In genomic region chr5:143101626-143102025, GRCm38 (mm10) we compare ENCODE assay signal across 29 mouse cellular contexts. TPM values are rescaled to one million over a fixed set of nuclear protein-coding genes. Genes with fewer than 3 reads are reported as not detected.
DNase-seq lines count a peak whose midpoint lies in the region; ATAC-seq lines count a peak whose summit lies in the region.
"Had no signal": no experiment of that assay in that cellular context is flagged by ENCODE, and none has a peak within 500 bp of the region (broad histone marks: within the 10 kb centered on the region; RNA-seq: fewer than 3 reads in every experiment).

No protein-coding gene starts in this region.

- 73% methylated on average over 1 of the region's 1 CpGs for WGBS in heart, embryonic 12.5 days
- 77% methylated on average over 1 of the region's 1 CpGs for WGBS in liver, embryonic 13.5 days (ENCODE audit: insufficient replicate concordance)
- 84% methylated on average over 1 of the region's 1 CpGs for WGBS in liver, embryonic 16.5 days (ENCODE audit: insufficient replicate concordance)

- H3K36me3 ChIP-seq in heart, embryonic 12.5 days: no peaks in the 10 kb centered on the region
- H3K36me3 ChIP-seq in liver, embryonic 13.5 days: peaks cover 6% of the 10 kb centered on the region; the same call in 1 of the 2 replicates
- no peaks in the 10 kb centered on the region for H3K36me3 ChIP-seq in liver, embryonic 16.5 days (ENCODE audit: control insufficient read depth, insufficient read depth)
- H3K36me3 ChIP-seq: embryonic facial prominence, embryonic 12.5 days; embryonic facial prominence, embryonic 15.5 days; forebrain, embryonic 12.5 days; forebrain, embryonic 15.5 days; heart, embryonic 15.5 days; hindbrain, embryonic 12.5 days; hindbrain, embryonic 15.5 days; intestine, embryonic 15.5 days had no signal

- H3K4me3 ChIP-seq in heart, embryonic 12.5 days: no peak overlapping the region
- H3K4me3 ChIP-seq in liver, embryonic 13.5 days (replicated peaks): no peak overlapping the region
- no peak overlapping the region for H3K4me3 ChIP-seq in liver, embryonic 16.5 days (ENCODE audit: low read depth, low read length)
- H3K4me3 ChIP-seq: embryonic facial prominence, embryonic 12.5 days; embryonic facial prominence, embryonic 15.5 days; forebrain, embryonic 12.5 days; forebrain, embryonic 15.5 days; heart, embryonic 15.5 days; hindbrain, embryonic 12.5 days; hindbrain, embryonic 15.5 days; intestine, embryonic 15.5 days had no signal

- H3K27me3 ChIP-seq in heart, embryonic 12.5 days (replicated peaks): no peaks in the 10 kb centered on the region
- no peaks in the 10 kb centered on the region for H3K27me3 ChIP-seq in liver, embryonic 13.5 days
- H3K27me3 ChIP-seq in liver, embryonic 16.5 days (ENCODE audit: control insufficient read depth, insufficient read depth, low read depth, low read length): no peaks in the 10 kb centered on the region
- H3K27me3 ChIP-seq: CH12.LX; embryonic facial prominence, embryonic 12.5 days; embryonic facial prominence, embryonic 15.5 days; forebrain, embryonic 12.5 days; forebrain, embryonic 15.5 days; heart, embryonic 15.5 days; hindbrain, embryonic 12.5 days; hindbrain, embryonic 15.5 days; intestine, embryonic 15.5 days had no signal

- no peak overlapping the region for H3K4me2 ChIP-seq in heart, embryonic 12.5 days
- peak overlapping the region; percentile 9; the same call in 1 of the 2 replicates for H3K4me2 ChIP-seq in liver, embryonic 13.5 days
- H3K4me2 ChIP-seq in liver, embryonic 16.5 days (ENCODE audit: low read depth, low read length): no peak overlapping the region
- H3K4me2 ChIP-seq: embryonic facial prominence, embryonic 12.5 days; embryonic facial prominence, embryonic 15.5 days; forebrain, embryonic 12.5 days; forebrain, embryonic 15.5 days; heart, embryonic 11.5 days; heart, embryonic 15.5 days; hindbrain, embryonic 12.5 days; hindbrain, embryonic 15.5 days; intestine, embryonic 15.5 days had no signal

- intact Hi-C loops in heart, postnatal 25 days (cut with DNase I): no loop called here

- no peaks in the 10 kb centered on the region for H3K9me3 ChIP-seq in heart, embryonic 12.5 days (replicated peaks)
- H3K9me3 ChIP-seq in liver, embryonic 13.5 days (replicated peaks): no peaks in the 10 kb centered on the region
- no peaks in the 10 kb centered on the region for H3K9me3 ChIP-seq in liver, embryonic 16.5 days (replicated peaks; ENCODE audit: control insufficient read depth, low read length)
- H3K9me3 ChIP-seq: embryonic facial prominence, embryonic 12.5 days; embryonic facial prominence, embryonic 15.5 days; forebrain, embryonic 12.5 days; forebrain, embryonic 15.5 days; G1E; heart, embryonic 15.5 days; hindbrain, embryonic 12.5 days; hindbrain, embryonic 15.5 days; intestine, embryonic 15.5 days had no signal

- no peak overlapping the region for H3K27ac ChIP-seq in heart, embryonic 12.5 days (ENCODE audit: poor library complexity, severe bottlenecking)
- H3K27ac ChIP-seq in liver, embryonic 13.5 days: peak overlapping the region; percentile 71
- H3K27ac ChIP-seq in liver, embryonic 16.5 days (ENCODE audit: low read length): peak overlapping the region; percentile 44
- H3K27ac ChIP-seq: embryonic facial prominence, embryonic 12.5 days; embryonic facial prominence, embryonic 15.5 days; forebrain, embryonic 12.5 days; forebrain, embryonic 15.5 days; heart, embryonic 15.5 days; hindbrain, embryonic 12.5 days; hindbrain, embryonic 15.5 days; intestine, embryonic 15.5 days had no signal

- peak overlapping the region; percentile 32; the same call in 1 of the 2 replicates for H3K9ac ChIP-seq in heart, embryonic 12.5 days
- H3K9ac ChIP-seq in liver, embryonic 13.5 days: peak overlapping the region; percentile 50
- no peak overlapping the region for H3K9ac ChIP-seq in liver, embryonic 16.5 days (ENCODE audit: low read depth, low read length)
- H3K9ac ChIP-seq: embryonic facial prominence, embryonic 12.5 days; embryonic facial prominence, embryonic 15.5 days; forebrain, embryonic 12.5 days; forebrain, embryonic 15.5 days; heart, embryonic 15.5 days; hindbrain, embryonic 12.5 days; hindbrain, embryonic 15.5 days; intestine, embryonic 15.5 days had no signal

- no peak for DNase-seq in heart, postnatal 25 days (ENCODE audit: low spot score)
- DNase-seq in MN1 (ENCODE audit: low spot score): peak; percentile 56
- DNase-seq in liver, embryonic 13.5 days: no peak
- no peak for DNase-seq in adrenal gland, adult 2 months
- DNase-seq: adrenal gland, adult 8-10 months; adrenal gland, postnatal 25 days; B cell, adult 2 months; cerebellum, adult 2 months; cerebellum, adult 9-11 months; cerebellum, postnatal 25 days; gastrocnemius, postnatal 25 days; heart, postnatal 14 days had no signal

- H3K4me1 ChIP-seq in heart, embryonic 12.5 days (replicated peaks): peaks cover 20% of the 10 kb centered on the region
- H3K4me1 ChIP-seq in liver, embryonic 13.5 days (replicated peaks): peaks cover 44% of the 10 kb centered on the region
- H3K4me1 ChIP-seq in liver, embryonic 16.5 days (ENCODE audit: control insufficient read depth, low read depth, low read length): peaks cover 15% of the 10 kb centered on the region
- H3K4me1 ChIP-seq: embryonic facial prominence, embryonic 15.5 days; heart, embryonic 15.5 days had no signal

- ATAC-seq in heart, embryonic 12.5 days (ENCODE audit: insufficient number of reproducible peaks, low FRiP score): no peak
- no peak for ATAC-seq in liver, embryonic 13.5 days (ENCODE audit: low read depth)
- ATAC-seq in liver, embryonic 16.5 days (ENCODE audit: low read depth): no peak
- ATAC-seq in megakaryocyte, adult 5-6 weeks (ENCODE audit: poor library complexity, severe bottlenecking): no peak
- ATAC-seq: forebrain, embryonic 15.5 days; intestine, embryonic 15.5 days had no signal

RNA-seq across cellular contexts. Expression of gene Rnf216, which starts 11.2 kb away (rescaled TPM):
- polyA plus RNA-seq in heart, embryonic 12.5 days (2016; fragmentation: Nextera tagmentation; extraction: Ambion mirVana): 38.7 and 40.4 TPM in 2 replicates
- total RNA-seq in heart, postnatal 25 days (2021): 10 to 100 TPM; 22.8 to 26.2 TPM
- polyA plus RNA-seq in liver, embryonic 13.5 days (2015; fragmentation: Nextera tagmentation; extraction: Ambion mirVana): 14.4 and 19.8 TPM in 2 replicates
- 14.3 and 14.6 TPM in 2 replicates for polyA plus RNA-seq in liver, embryonic 16.5 days (2015; fragmentation: Nextera tagmentation; extraction: Ambion mirVana)
- 10 to 100 TPM; 37.5 to 50.4 TPM for total RNA-seq in adrenal gland, adult 2 months (2021)
- 40.3 and 47.6 TPM in 2 replicates for polyA plus RNA-seq in adrenal gland, adult 2 months (2012; rRNA removed)
- 37.2 and 44.1 TPM in 2 replicates for total RNA-seq in megakaryocyte, adult 5-6 weeks (2015)
- total RNA-seq in megakaryocyte, adult 5-6 weeks (2017): 38.1 and 57.9 TPM in 2 replicates

RNA-seq across cellular contexts. Expression of gene Olfr718-ps1, which starts 45.8 kb away (rescaled TPM):
- not detected in 2 replicates for polyA plus RNA-seq in heart, embryonic 12.5 days (2016; fragmentation: Nextera tagmentation; extraction: Ambion mirVana)
- total RNA-seq in heart, postnatal 25 days (2021): not detected
- polyA plus RNA-seq in liver, embryonic 13.5 days (2015; fragmentation: Nextera tagmentation; extraction: Ambion mirVana): not detected in 2 replicates
- polyA plus RNA-seq in liver, embryonic 16.5 days (2015; fragmentation: Nextera tagmentation; extraction: Ambion mirVana): not detected in 2 replicates
- not detected for total RNA-seq in adrenal gland, adult 2 months (2021)
- polyA plus RNA-seq in adrenal gland, adult 2 months (2012; rRNA removed): not detected in 2 replicates
- total RNA-seq in megakaryocyte, adult 5-6 weeks (2015): not detected in 2 replicates
- not detected in 2 replicates for total RNA-seq in megakaryocyte, adult 5-6 weeks (2017)
- total RNA-seq: CH12.LX; granulocyte monocyte progenitor cell, adult 5-6 weeks; heart, adult 8-10 months; heart, postnatal 14 days; hematopoietic stem cell, adult 5-6 weeks had no signal
- polyA plus RNA-seq: cerebellum, adult 2 months; forebrain, embryonic 12.5 days; forebrain, embryonic 15.5 days; G1E; heart, embryonic 15.5 days had no signal
